Mouse (Mus musculus) activated CD4-positive, CD25-positive, alpha-beta regulatory T cell, adult 9 weeks (primary cell): ENCODE measurements around the gene Jpt2. TPM values are rescaled to one million over a fixed set of nuclear protein-coding genes. Genes with fewer than 3 reads are reported as not detected.

Source experiments
- polyA plus RNA-seq: library from polyadenylated mRNA; unstranded; fragments of 100-300 nt; shearing (Covaris generic); gene quantifications from one replicate; pipeline ENCODE4 v1.2.1, GENCODE M21; 2017

Gene Jpt2
- polyA plus RNA-seq: 38.0 TPM

DNA sequence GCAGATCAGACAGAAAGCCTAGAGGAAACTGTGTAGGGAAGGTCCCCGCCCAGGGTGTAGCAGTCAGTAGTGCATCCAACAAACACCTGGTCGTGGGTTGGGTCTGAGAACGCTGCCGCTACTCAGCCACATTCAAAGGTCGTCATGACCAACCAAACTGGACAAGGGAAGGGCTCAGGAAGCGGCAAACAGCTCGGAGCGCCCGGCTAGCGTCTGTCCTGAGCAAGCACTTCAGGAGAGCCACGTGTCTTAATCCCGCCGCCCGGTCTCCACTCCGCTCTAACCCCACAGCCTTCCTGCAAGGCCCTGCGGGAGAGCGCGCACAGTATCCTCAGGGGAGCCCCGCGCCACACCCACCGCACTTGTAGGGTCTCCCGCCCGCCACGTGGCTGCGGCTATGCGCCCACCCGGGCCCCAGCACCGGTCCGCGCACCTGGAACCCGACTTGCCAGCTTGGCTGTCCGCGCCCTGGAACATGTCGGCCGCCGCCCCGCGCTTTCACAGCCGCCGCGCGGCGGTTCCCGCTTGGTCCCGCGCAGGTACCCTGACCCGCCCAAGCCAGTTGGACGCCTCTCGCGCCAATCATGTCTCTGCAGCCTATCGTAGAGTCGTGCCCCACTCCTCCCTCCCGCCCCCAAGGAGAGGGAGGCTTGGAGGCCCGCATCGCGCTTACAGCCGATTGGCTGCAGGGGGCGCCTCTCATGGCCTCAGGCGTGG lies at the start of gene Jpt2:
Gene Jpt2, minus strand, starts transcription at position 555 of the 717 bp plus-strand sequence.

DNA sequence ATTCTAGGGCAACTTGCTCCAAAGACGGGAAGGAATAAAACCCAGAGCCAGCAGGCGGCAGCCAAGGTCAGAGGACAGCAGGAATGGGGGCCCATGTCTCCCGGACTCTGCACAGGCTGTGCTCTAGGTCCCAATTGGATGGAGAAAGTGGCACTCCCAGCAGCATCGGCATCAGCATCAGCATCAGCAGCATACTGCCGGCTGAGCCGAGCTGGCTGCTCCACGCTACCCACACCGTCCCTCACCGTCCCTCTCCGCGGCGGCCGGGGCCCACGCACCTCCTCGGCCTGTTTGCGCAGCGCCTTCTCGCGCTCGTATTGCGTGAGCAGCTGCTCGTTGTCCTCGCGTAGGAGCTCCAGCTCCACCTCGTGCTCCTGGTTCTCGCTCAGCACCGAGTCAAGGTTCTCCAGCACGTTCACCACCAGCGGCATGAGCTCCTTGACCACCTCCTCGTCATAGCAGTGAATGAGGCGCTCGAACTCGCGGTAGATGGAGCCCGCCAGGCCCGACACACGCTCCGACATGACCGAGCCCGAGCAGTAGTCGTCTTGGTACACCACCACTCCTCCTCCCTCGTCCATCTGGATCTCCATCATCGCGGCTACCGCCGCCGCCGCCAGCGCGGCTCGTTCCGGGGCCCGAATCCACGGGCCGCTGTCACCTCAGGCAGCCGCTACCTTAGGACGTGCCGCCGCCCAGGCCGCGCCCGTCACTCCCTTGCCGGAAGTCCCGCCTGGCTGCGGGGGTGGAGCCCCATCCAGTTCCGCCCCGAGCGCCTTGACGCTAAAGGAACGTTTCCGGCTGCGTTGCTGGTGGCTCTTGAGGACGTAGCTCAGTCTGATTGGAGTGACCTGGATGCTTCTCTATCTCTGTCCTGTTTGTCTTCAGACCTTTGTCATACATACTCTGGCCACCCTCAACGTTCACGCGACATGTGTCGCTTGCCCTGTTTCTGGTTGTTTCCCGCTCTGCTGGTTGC lies 23.9 kb downstream of the Jpt2 start, which contains the start of gene Mapk8ip3:
Gene Mapk8ip3, minus strand, starts transcription at position 719 of the 979 bp plus-strand sequence.

DNA sequence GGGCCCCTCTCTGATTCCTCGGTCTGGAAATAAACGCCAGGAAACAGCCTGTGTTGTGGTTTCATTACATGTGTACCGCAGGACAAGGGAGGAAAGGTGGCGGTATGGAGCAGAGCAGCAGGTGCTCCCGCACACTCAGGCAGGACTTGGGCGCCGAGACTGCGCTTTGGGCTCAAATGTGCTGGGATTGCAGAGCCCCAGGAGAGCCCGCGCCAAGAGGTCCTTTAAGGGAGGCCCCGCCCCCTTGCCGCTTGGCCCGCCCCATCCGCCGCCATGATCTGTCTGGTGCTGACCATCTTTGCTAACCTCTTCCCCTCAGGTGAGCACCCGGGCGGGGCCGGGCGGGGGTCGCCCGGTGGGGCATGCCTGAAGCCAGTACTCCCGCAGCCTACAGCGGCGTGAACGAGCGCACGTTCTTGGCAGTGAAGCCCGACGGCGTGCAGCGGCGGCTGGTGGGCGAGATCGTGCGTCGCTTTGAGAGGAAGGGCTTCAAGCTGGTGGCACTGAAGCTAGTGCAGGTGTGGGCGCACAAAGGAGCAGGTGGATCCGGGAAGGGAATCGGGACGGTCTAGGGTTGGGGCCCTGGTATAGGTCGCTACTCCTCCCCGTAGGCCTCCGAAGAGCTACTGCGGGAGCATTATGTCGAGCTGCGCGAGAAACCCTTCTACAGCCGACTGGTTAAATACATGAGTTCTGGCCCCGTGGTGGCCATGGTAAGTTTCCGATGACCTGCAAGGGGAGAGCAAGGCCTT lies 64.1 kb downstream of the Jpt2 start, which contains the start of gene Nme3:
Gene Nme3, plus strand, starts transcription at position 260 of the 752 bp plus-strand sequence.

DNA sequence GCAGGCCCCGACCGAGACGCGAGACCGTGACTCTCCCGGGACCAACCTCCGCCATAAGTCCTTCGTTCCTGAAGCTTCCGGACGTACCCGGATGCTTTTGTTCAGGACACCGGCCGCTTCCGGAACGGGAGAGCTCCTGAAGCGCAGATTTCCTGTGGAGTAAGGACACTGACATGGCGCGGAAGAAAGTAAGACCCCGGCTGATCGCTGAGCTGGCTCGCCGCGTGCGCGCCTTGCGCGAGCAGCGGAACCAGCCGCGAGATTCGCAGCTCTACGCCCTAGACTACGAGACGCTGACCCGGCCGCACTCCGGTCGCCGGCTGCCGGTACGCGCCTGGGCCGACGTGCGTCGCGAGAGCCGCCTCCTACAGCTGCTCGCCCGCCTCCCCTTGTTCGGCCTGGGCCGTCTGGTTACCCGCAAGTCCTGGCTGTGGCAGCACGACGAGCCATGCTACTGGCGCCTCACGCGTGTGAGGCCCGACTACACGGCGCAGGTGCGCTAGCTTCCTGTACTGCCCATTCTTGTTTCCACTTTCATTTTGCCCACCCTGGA lies 65.4 kb downstream of the Jpt2 start, which contains the start of the genes Eme2 and Mrps34:
Gene Eme2, minus strand, starts transcription at position 93 of the 553 bp plus-strand sequence.
Gene Mrps34, plus strand, starts transcription at position 122 of the 553 bp plus-strand sequence.

Other genes with a start within 250 kb of the Jpt2 start
- gene Rnf151, start 242.6 kb downstream of the Jpt2 start, polyA plus RNA-seq: not detected
- 789 TPM for gene Rps2, start 242.6 kb downstream of the Jpt2 start, polyA plus RNA-seq
- gene Ndufb10, start 236.2 kb downstream of the Jpt2 start, polyA plus RNA-seq: 222 TPM
- not detected for gene Rpl3l, start 232.9 kb downstream of the Jpt2 start, polyA plus RNA-seq
- 16.1 TPM for gene Msrb1, start 224.0 kb downstream of the Jpt2 start, polyA plus RNA-seq
- gene Hs3st6, start 207.7 kb downstream of the Jpt2 start, polyA plus RNA-seq: not detected
- not detected for gene Meiob, start 156.4 kb downstream of the Jpt2 start, polyA plus RNA-seq
- 43.5 TPM for gene Hagh, start 120.5 kb downstream of the Jpt2 start, polyA plus RNA-seq
- 2.6 TPM for gene Fahd1, start 110.3 kb downstream of the Jpt2 start, polyA plus RNA-seq
- not detected for gene Igfals, start 94.7 kb downstream of the Jpt2 start, polyA plus RNA-seq
- gene Nubp2, start 74.3 kb downstream of the Jpt2 start, polyA plus RNA-seq: 111 TPM
- gene Spsb3, start 74.0 kb downstream of the Jpt2 start, polyA plus RNA-seq: 58.7 TPM
- 53.5 TPM for gene Eme2, start 65.6 kb downstream of the Jpt2 start, polyA plus RNA-seq
- 46.4 TPM for gene Mrps34, start 65.6 kb downstream of the Jpt2 start, polyA plus RNA-seq
- gene Nme3, start 64.2 kb downstream of the Jpt2 start, polyA plus RNA-seq: 67.3 TPM
- 60.4 TPM for gene Mapk8ip3, start 23.7 kb downstream of the Jpt2 start, polyA plus RNA-seq
- gene Cramp1l, start 55.1 kb upstream of the Jpt2 start, polyA plus RNA-seq: 6.3 TPM
- 26.8 TPM for gene Ift140, start 55.4 kb upstream of the Jpt2 start, polyA plus RNA-seq
- 0.98 TPM for gene Tmem204, start 122.9 kb upstream of the Jpt2 start, polyA plus RNA-seq
- gene Telo2, start 155.3 kb upstream of the Jpt2 start, polyA plus RNA-seq: 24.8 TPM
- not detected for gene Ptx4, start 160.1 kb upstream of the Jpt2 start, polyA plus RNA-seq
- gene Clcn7, start 172.7 kb upstream of the Jpt2 start, polyA plus RNA-seq: 41.9 TPM
- gene Ccdc154, start 201.8 kb upstream of the Jpt2 start, polyA plus RNA-seq: not detected
- gene Gm38655, start 214.8 kb upstream of the Jpt2 start, polyA plus RNA-seq: not detected
- 26.0 TPM for gene BC003965, start 223.9 kb upstream of the Jpt2 start, polyA plus RNA-seq
- gene Unkl, start 227.7 kb upstream of the Jpt2 start, polyA plus RNA-seq: 46.6 TPM